Mouse (Mus musculus): ENCODE results near the gene Vezt. TPM values are rescaled to one million over a fixed set of nuclear protein-coding genes. Genes with fewer than 3 reads are reported as not detected.

Gene Vezt
- polyA plus RNA-seq, 2 experiments, result 23.8 to 27.7 TPM

GRCm38 (mm10) chr10:93921160-93921559 lies 114.5 kb downstream of the Vezt start:
- Histone ChIP-seq H3K27me3 (ENCODE audit: control insufficient read depth, insufficient read depth, low read length) (no peaks in the 10 kb centered on the region), H3K4me2 (replicated peaks; ENCODE audit: low read depth, low read length, severe bottlenecking) (no peak overlapping the region), H3K36me3 (ENCODE audit: control insufficient read depth, insufficient read depth, low read length) (no peaks in the 10 kb centered on the region), H3K4me3 (replicated peaks; ENCODE audit: low read length) (no peak overlapping the region), H3K4me1 (ENCODE audit: control insufficient read depth, insufficient read depth, low read length) (peaks cover 8% of the 10 kb centered on the region; the same call in 1 of the 2 replicates), H3K27ac (replicated peaks; ENCODE audit: low read depth, low read length) (no peak overlapping the region), H3K9ac (ENCODE audit: low read depth, low read length, severe bottlenecking) (no peak overlapping the region), H3K9me3 (ENCODE audit: control insufficient read depth, low read length) (no peaks in the 10 kb centered on the region)
- TF ChIP-seq POLR2A (IDR thresholded peaks at IDR 0.05; ENCODE audit: borderline replicate concordance, extremely low read depth, insufficient read depth, insufficient read length), result no peak
- 92% methylated on average over 4 of the region's 4 CpGs for WGBS
- ATAC-seq (ENCODE audit: low FRiP score, low read depth) (no peak), DNase-seq (ENCODE audit: low spot score) (no peak)

- H3K9me3 ChIP-seq (ENCODE audit: control insufficient read depth, low read length), result no peaks in the 10 kb centered on the region
- ATAC-seq (ENCODE audit: low FRiP score, low read depth) (no peak), DNase-seq (ENCODE audit: low spot score) (peak; percentile 56)
- no peak overlapping the region for H3K4me3 ChIP-seq (replicated peaks; ENCODE audit: low read length)
- H3K36me3 ChIP-seq (ENCODE audit: control insufficient read depth, insufficient read depth, low read length), result no peaks in the 10 kb centered on the region
- no peak overlapping the region for H3K4me2 ChIP-seq (replicated peaks; ENCODE audit: low read depth, low read length, severe bottlenecking)
- no peak for TF ChIP-seq POLR2A (IDR thresholded peaks at IDR 0.05; ENCODE audit: borderline replicate concordance, extremely low read depth, insufficient read depth, insufficient read length)
- no peak overlapping the region for H3K9ac ChIP-seq (ENCODE audit: low read depth, low read length, severe bottlenecking)
- H3K4me1 ChIP-seq (ENCODE audit: control insufficient read depth, insufficient read depth, low read length), result peaks cover 15% of the 10 kb centered on the region
- no peaks in the 10 kb centered on the region for H3K27me3 ChIP-seq (ENCODE audit: control insufficient read depth, insufficient read depth, low read length)
- no peak overlapping the region for H3K27ac ChIP-seq (replicated peaks; ENCODE audit: low read depth, low read length)
- whole genome bisulfite sequencing, result 73% methylated on average over 13 of the region's 13 CpGs
Measured at GRCm38 (mm10) chr10:93919227-93919626, 116.4 kb downstream of the Vezt start.

GRCm38 (mm10) chr10:93918701-93919100 lies 116.9 kb downstream of the Vezt start:
- no peaks in the 10 kb centered on the region for H3K27me3 ChIP-seq (ENCODE audit: control insufficient read depth, insufficient read depth, low read length)
- H3K27ac ChIP-seq (replicated peaks; ENCODE audit: low read depth, low read length), result no peak overlapping the region
- no peak overlapping the region for H3K4me2 ChIP-seq (replicated peaks; ENCODE audit: low read depth, low read length, severe bottlenecking)
- ATAC-seq (ENCODE audit: low FRiP score, low read depth) (no peak), DNase-seq (ENCODE audit: low spot score) (peak; percentile 26)
- no peaks in the 10 kb centered on the region for H3K36me3 ChIP-seq (ENCODE audit: control insufficient read depth, insufficient read depth, low read length)
- 40% methylated on average over 6 of the region's 6 CpGs for WGBS
- peaks cover 15% of the 10 kb centered on the region for H3K4me1 ChIP-seq (ENCODE audit: control insufficient read depth, insufficient read depth, low read length)
- H3K9me3 ChIP-seq (ENCODE audit: control insufficient read depth, low read length), result no peaks in the 10 kb centered on the region
- TF ChIP-seq POLR2A (IDR thresholded peaks at IDR 0.05; ENCODE audit: borderline replicate concordance, extremely low read depth, insufficient read depth, insufficient read length), result no peak
- H3K9ac ChIP-seq (ENCODE audit: low read depth, low read length, severe bottlenecking), result no peak overlapping the region
- no peak overlapping the region for H3K4me3 ChIP-seq (replicated peaks; ENCODE audit: low read length)

GRCm38 (mm10) chr10:93918087-93918486 lies 117.5 kb downstream of the Vezt start:
- peaks cover 15% of the 10 kb centered on the region for H3K4me1 ChIP-seq (ENCODE audit: control insufficient read depth, insufficient read depth, low read length)
- H3K4me3 ChIP-seq (replicated peaks; ENCODE audit: low read length), result no peak overlapping the region
- no peaks in the 10 kb centered on the region for H3K36me3 ChIP-seq (ENCODE audit: control insufficient read depth, insufficient read depth, low read length)
- H3K9ac ChIP-seq (ENCODE audit: low read depth, low read length, severe bottlenecking), result no peak overlapping the region
- 88% methylated on average over 2 of the region's 2 CpGs for WGBS
- no peak for TF ChIP-seq POLR2A (IDR thresholded peaks at IDR 0.05; ENCODE audit: borderline replicate concordance, extremely low read depth, insufficient read depth, insufficient read length)
- ATAC-seq (ENCODE audit: low FRiP score, low read depth) (no peak), DNase-seq (ENCODE audit: low spot score) (no peak)
- H3K4me2 ChIP-seq (replicated peaks; ENCODE audit: low read depth, low read length, severe bottlenecking), result no peak overlapping the region
- no peaks in the 10 kb centered on the region for H3K27me3 ChIP-seq (ENCODE audit: control insufficient read depth, insufficient read depth, low read length)
- no peaks in the 10 kb centered on the region for H3K9me3 ChIP-seq (ENCODE audit: control insufficient read depth, low read length)
- no peak overlapping the region for H3K27ac ChIP-seq (replicated peaks; ENCODE audit: low read depth, low read length)

GRCm38 (mm10) chr10:93916778-93917177 lies 118.8 kb downstream of the Vezt start:
- 83% methylated on average over 2 of the region's 2 CpGs for WGBS
- H3K9me3 ChIP-seq (ENCODE audit: control insufficient read depth, low read length), result no peaks in the 10 kb centered on the region
- H3K27ac ChIP-seq (replicated peaks; ENCODE audit: low read depth, low read length), result no peak overlapping the region
- ATAC-seq (ENCODE audit: low FRiP score, low read depth) (no peak), DNase-seq (ENCODE audit: low spot score) (no peak)
- H3K4me3 ChIP-seq (replicated peaks; ENCODE audit: low read length), result no peak overlapping the region
- peaks cover 15% of the 10 kb centered on the region for H3K4me1 ChIP-seq (ENCODE audit: control insufficient read depth, insufficient read depth, low read length)
- H3K4me2 ChIP-seq (replicated peaks; ENCODE audit: low read depth, low read length, severe bottlenecking), result no peak overlapping the region
- H3K36me3 ChIP-seq (ENCODE audit: control insufficient read depth, insufficient read depth, low read length), result no peaks in the 10 kb centered on the region
- no peak overlapping the region for H3K9ac ChIP-seq (ENCODE audit: low read depth, low read length, severe bottlenecking)
- H3K27me3 ChIP-seq (ENCODE audit: control insufficient read depth, insufficient read depth, low read length), result no peaks in the 10 kb centered on the region
- TF ChIP-seq POLR2A (IDR thresholded peaks at IDR 0.05; ENCODE audit: borderline replicate concordance, extremely low read depth, insufficient read depth, insufficient read length), result no peak

Measured in limb, embryonic 14.5 days (tissue).